9 mouse cellular contexts compared by ENCODE assay signal in the genomic region with DNA sequence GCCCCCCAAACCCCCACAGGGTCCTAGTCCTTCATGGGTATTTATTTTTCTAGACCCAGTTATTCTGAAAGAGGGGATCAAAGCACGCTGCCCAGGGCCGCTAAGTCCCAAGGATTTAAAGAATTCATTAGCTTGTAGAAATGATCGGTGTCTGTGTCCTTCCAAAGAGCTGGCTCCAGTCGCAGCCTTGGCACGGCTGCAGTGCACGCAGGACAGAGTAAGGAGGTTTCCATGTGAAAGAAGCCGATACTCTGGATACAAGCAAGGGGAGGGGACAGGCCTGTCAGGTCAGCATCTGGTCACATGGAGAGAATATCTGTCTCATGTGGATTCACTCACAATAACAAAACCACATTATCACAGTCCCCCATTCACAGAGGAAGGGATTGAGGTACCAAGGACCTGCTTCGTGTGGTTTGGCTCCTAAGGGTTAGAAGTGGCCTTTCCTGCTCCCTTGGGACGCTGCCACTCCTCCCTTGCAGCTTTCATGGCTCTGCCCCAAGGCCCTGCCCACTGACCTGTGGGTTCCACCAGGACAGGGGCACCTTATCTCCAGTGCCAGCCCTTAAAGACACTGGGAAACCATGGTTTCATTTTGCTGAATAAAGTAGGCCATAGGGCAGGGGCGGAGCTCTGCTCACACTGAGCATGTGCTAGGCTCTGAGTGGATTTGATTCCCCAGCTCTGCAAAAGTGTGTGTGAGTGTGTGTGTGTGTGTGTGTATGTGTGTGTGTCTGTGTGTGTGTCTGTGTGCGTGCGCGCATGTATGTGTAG. TPM values are rescaled to one million over a fixed set of nuclear protein-coding genes. Genes with fewer than 3 reads are reported as not detected.
DNase-seq lines count a peak whose midpoint lies in the region; ATAC-seq and TF ChIP-seq lines count a peak whose summit lies in the region.
"Had no signal": no experiment of that assay in that cellular context is flagged by ENCODE, and none has a peak within 500 bp of the region (broad histone marks: within the 10 kb centered on the region; RNA-seq: fewer than 3 reads in every experiment).

No protein-coding gene starts in this region.

- no peak overlapping the region for H3K4me2 ChIP-seq in stomach, postnatal 0 days (replicated peaks; ENCODE audit: low read depth)

- peak overlapping the region; percentile 82 for H3K27ac ChIP-seq in stomach, postnatal 0 days (replicated peaks)
- H3K27ac ChIP-seq: forebrain, embryonic 10.5 days had no signal

- H3K36me3 ChIP-seq in stomach, postnatal 0 days (ENCODE audit: control insufficient read depth, insufficient read depth, low read length): no peaks in the 10 kb centered on the region
- H3K36me3 ChIP-seq: forebrain, embryonic 10.5 days had no signal

- WGBS in stomach, postnatal 0 days: 66% methylated on average over 13 of the region's 13 CpGs

- ATAC-seq in stomach, postnatal 0 days (ENCODE audit: low FRiP score, low TSS enrichment): peak; percentile 76

- H3K9ac ChIP-seq in stomach, postnatal 0 days (ENCODE audit: low read length): 0 out of 2 replicates have a peak overlapping the region, but pooled peaks have one; percentile 13

- peaks cover 3% of the 10 kb centered on the region; the same call in 1 of the 2 replicates for H3K4me1 ChIP-seq in stomach, postnatal 0 days (replicated peaks; ENCODE audit: control insufficient read depth, insufficient read depth)

- TF ChIP-seq CTCF in stomach, postnatal 0 days (IDR thresholded peaks at IDR 0.05; ENCODE audit: low read depth): no peak

- intact Hi-C loops in left cerebral cortex, postnatal 14 days (cut with DNase I): no loop called here

- TF ChIP-seq EP300 in stomach, postnatal 0 days (optimal IDR thresholded peaks at IDR 0.05): no peak

- no peak overlapping the region for H3K4me3 ChIP-seq in stomach, postnatal 0 days (ENCODE audit: low read depth, low read length)
- H3K4me3 ChIP-seq: forebrain, embryonic 10.5 days had no signal

- peak; percentile 70 for DNase-seq in gastrocnemius, adult 18-20 months (ENCODE audit: low spot score)
- DNase-seq in gastrocnemius, postnatal 4 days (ENCODE audit: low spot score in 2 of 2): no peak
- DNase-seq in spleen, adult 12 weeks (ENCODE audit: low spot score): peak; percentile 18
- DNase-seq in spleen, postnatal 4 days (ENCODE audit: low spot score in 2 of 2): no peak
- DNase-seq in kidney, postnatal 36 days: peak; percentile 62 to 66
- peak; percentile 86 for DNase-seq in stomach, postnatal 0 days (ENCODE audit: low spot score)
- no peak for DNase-seq in frontal cortex, postnatal 25 days (ENCODE audit: low spot score in 2 of 2)
- DNase-seq in left cerebral cortex, postnatal 14 days (ENCODE audit: low spot score in 2 of 2): no peak

- H3K9me3 ChIP-seq in stomach, postnatal 0 days (ENCODE audit: control insufficient read depth, low read length): no peaks in the 10 kb centered on the region
- H3K9me3 ChIP-seq: forebrain, embryonic 10.5 days had no signal

- no peaks in the 10 kb centered on the region for H3K27me3 ChIP-seq in stomach, postnatal 0 days (ENCODE audit: control insufficient read depth, insufficient read depth, low read length)

RNA-seq across cellular contexts. Expression of a gene that starts 15.5 kb away (rescaled TPM):
- 10 to 100 TPM; 10.8 to 14.4 TPM for total RNA-seq in gastrocnemius, adult 18-20 months (2021)
- total RNA-seq in gastrocnemius, postnatal 4 days (2021): 1 to 10 TPM; 5.8 to 9.0 TPM
- 21.7 and 22.4 TPM in 2 replicates for polyA plus RNA-seq in stomach, postnatal 0 days (2015; fragmentation: Nextera tagmentation; extraction: Ambion mirVana)
- total RNA-seq in left cerebral cortex, postnatal 14 days (2021): 10 to 100 TPM; 33.6 to 38.2 TPM

RNA-seq across cellular contexts. Expression of a gene that starts 51.8 kb away (rescaled TPM):
- total RNA-seq in gastrocnemius, adult 18-20 months (2021): 10 to 100 TPM; 44.9 to 46.7 TPM
- total RNA-seq in gastrocnemius, postnatal 4 days (2021): 10 to 100 TPM; 60.5 to 67.7 TPM
- 7.5 and 8.6 TPM in 2 replicates for polyA plus RNA-seq in stomach, postnatal 0 days (2015; fragmentation: Nextera tagmentation; extraction: Ambion mirVana)
- 10 to 100 TPM; 63.9 to 66.8 TPM for total RNA-seq in left cerebral cortex, postnatal 14 days (2021)

Comparison
In these comparisons a context has a peak if more than half of its experiments do, and no peak if none do; other contexts are left out.
1. DNase-seq: peak in gastrocnemius, adult 18-20 months (single experiment), spleen, adult 12 weeks (single experiment), kidney, postnatal 36 days (2 of 2) and stomach, postnatal 0 days (single experiment); none in gastrocnemius, postnatal 4 days (0 of 2), spleen, postnatal 4 days (0 of 2), frontal cortex, postnatal 25 days (0 of 2) and left cerebral cortex, postnatal 14 days (0 of 2).